Mouse (Mus musculus): ENCODE measurements around the gene Cyp4f13.

GRCm38 (mm10) chr17:32880320-32881218, 66.6 kb downstream of the Cyp4f13 start:
- TF ChIP-seq CTCF (IDR thresholded peaks at IDR 0.05; ENCODE audit: extremely low read depth, insufficient read length, insufficient replicate concordance, low read depth, low read length) (no peak), POLR2A (IDR thresholded peaks at IDR 0.05; ENCODE audit: low read depth, low read length) (no peak)

Data from small intestine, adult 2 months (tissue).